Mouse (Mus musculus) thymus, postnatal 14 days (tissue): ENCODE results near the gene Tubb2a.

Experiments used
- DNase-seq: peaks from one replicate; pipeline ENCODE4 v3.0.0; 2021

The Tubb2a gene

GRCm38 (mm10) chr13:34077492-34078271 is at the start of gene Tubb2a:
Gene Tubb2a (minus strand): TSS chr13:34078007.
- DNase-seq, result peak; percentile 94

- no peak for DNase-seq
Observed at GRCm38 (mm10) chr13:34125711-34126110, 47.9 kb upstream of the Tubb2a start.

DNA sequence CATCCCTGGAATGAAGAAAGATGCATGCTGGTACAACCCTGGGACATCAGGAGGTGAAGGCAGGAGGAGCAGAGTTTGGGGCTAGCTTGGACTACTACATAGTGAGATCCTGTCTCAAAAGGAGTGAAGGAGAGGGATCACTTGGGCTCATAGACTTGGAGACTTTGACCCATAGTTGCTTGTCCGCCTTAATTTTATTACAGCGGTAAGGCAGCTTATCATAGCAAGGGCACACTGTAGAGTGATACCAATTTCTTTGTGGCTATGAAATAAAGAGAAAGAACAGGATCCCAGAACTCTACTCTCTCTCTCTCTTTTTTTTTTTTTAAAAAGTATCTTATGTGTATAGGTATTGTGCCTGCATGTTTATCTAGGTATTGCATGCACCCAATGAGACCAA is 42.7 kb upstream of the Tubb2a start:
- no peak for DNase-seq

DNA sequence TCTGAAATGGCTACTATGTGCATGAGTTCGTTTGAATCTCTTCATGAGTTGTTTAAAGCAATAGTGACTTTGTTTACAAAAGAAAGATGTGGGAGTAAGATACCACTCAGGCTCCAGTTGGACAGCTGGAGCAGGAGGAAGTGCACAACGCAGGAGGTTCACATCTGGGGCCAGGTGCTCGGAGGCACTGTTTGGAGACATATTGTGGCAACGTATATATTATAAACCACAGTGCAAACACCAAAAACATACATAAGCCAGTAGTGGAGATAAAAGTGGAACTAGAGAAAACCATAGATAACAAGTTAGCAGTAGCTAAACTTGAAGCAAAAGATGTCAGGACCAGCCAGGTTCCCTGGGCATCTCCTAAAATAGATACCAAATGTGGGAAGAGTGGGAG is 41.6 kb upstream of the Tubb2a start:
- peak; percentile 66 for DNase-seq

DNA sequence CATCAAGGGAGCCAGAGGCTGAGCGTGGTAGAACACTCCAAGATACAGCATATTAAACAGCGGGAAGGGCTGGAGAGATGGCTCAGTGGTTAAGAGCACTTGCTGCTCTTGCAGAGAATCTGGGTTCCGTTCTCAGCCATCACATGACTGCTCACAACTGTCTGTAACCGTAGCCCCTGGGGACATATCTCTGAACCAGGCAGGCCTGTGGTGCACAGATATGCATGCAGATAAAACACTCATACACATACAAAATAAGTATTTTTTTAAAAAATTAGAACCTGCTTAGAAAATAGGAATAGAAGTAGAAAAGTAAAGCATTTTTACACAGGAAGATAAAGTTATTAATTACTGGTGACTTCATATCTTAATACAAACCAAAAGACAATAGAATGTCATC is 41.0 kb upstream of the Tubb2a start:
- DNase-seq, result no peak

DNA sequence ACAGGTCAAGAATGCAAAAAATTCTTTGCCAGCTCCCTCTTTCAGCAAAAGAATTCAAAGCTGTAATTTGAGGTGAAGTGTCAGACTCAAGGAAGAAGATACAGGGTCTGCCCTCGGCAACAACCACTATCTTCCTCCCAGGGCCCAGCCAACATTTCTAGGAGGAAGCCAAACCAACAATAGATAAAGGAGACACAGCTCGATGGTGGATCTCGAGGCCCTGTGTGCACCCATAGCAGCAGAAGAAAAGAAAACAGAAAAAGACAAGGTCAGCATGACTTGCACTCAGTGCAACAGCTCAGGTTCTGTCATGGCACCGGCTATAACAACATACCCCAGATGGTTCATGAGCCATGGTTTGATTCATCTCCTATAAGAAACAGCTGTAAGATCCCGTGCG is 38.7 kb upstream of the Tubb2a start:
- no peak for DNase-seq

- peak; percentile 60 for DNase-seq
Observed at GRCm38 (mm10) chr13:34114654-34115053, 36.8 kb upstream of the Tubb2a start.

DNA sequence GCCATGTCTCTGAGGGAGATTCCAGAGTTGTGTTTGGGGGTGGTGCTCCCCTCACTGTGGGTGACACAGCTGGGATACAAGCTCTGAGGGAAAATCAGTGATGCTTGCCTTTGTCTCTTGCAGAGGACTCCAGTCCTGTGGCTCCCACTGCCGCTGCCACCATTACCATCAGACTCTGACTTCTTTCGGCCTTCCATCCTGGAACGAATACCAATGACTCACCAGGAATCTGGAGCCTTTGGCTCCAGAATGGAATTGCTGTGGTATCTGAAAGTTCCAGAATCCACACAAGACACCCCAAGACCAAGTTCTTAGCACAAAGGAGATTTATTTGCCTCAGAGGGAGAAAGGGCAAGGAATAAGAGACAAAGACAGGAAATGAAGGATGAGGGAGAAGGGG is 35.3 kb upstream of the Tubb2a start:
- DNase-seq, result no peak

- DNase-seq, result no peak
Observed at GRCm38 (mm10) chr13:34112369-34113081, 34.7 kb upstream of the Tubb2a start.

DNA sequence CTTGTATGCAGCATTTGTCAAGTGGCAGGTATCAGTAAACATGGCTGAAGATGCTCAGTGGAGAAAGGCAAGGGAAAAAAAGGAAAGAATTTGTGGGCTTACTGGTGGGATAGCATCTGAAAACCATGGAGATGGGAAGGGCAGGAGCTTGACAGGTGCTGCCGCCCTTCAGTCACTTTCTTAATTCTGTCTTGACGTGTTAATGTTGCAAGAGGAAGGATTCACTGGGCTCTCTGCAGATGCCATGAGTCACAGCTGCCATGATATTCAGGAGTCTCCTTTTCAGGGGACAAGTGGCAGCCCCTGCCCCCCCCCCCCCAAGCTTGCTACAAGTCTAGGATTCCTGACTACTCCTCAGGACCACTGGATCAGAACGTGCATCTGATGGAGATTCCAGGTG is 34.1 kb upstream of the Tubb2a start:
- no peak for DNase-seq

DNA sequence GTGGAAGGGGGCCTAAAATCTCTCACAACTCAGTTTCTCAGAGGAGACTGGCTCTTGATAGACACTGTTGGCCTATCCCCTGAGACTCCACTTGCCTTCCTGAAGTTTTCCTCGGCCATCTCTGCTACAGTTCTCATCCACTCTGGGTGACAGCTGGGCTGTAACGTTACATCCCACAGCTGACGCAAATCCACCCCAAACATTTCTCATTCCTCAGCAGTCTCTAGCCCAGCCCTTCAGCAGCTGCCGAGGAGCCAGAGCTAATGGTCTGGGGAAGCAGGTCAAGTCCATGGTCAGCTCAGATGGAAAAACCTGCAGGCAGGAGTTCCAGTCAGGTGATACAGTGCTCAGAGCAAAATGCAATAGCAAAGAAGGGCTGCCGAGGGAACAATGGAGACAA is 33.2 kb upstream of the Tubb2a start:
- DNase-seq, result no peak

- no peak for DNase-seq
Observed at GRCm38 (mm10) chr13:34109677-34110058, 31.9 kb upstream of the Tubb2a start.

DNA sequence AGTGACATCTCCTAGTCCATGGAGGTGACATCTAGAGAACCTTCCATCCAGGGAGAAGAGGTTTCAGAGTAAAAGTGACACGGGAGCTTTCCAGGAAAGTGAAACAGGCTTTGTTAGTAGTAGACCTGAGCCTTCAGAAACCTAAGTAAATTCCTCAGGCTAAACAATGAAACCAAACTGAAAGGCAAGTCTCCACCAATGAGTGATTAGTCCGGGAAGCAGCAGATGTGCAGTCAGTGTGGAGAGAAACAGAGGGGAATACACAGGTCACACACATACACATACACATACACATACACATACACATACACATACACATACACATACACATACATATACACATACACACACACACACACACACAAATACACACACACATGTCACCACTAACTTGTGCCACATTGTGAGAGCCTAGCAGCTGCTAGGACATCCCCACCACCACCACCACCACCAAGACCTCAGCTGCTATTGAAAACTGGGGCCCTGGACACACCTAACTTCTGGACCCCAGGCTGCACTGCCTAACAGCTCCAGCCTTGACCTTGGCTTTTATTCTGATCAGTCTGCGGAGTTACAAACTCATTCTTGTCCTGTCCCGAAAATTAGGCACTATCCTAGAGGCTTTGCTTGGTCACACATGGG is 31.3 kb upstream of the Tubb2a start:
- DNase-seq, result no peak

DNA sequence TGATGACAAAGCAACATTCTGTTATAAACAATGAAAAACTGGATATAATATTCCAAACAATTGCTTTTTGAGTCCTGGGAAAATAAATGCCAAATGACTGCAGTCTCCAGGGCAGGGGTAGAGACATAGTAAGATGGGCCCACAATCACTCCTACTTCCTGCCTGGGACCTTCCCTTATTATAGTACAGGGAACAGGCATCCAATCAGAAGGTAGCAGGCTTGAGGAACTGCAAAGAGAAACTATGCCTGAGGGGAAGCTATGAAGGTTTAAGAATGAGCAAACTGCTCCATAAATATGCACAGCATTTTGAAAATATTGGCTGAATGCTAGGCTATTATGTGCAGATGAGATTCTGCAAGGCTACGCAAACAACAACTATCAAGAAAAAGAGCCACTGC is 29.2 kb upstream of the Tubb2a start:
- DNase-seq, result no peak

DNA sequence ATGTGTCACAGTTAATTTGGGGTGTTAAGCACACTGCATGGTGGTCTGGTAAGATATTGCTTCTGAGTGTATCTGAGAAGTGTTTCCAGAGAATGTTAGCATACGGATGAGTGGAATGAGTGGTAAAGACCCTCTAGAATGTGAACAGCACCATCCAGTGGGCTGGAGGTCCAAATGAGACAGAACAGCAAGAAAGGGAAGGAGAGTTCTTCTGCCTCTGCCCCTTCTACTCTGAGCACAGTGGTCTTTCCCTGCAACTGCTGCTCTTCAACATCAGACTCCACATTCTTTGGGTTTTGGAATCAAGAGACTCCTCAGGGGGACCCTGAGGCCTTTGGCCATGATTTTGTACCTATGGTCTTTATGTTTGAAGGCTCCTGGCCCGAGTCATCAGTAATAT is 28.4 kb upstream of the Tubb2a start:
- DNase-seq, result no peak

- no peak for DNase-seq
Observed at GRCm38 (mm10) chr13:34105364-34105763, 27.6 kb upstream of the Tubb2a start.

DNA sequence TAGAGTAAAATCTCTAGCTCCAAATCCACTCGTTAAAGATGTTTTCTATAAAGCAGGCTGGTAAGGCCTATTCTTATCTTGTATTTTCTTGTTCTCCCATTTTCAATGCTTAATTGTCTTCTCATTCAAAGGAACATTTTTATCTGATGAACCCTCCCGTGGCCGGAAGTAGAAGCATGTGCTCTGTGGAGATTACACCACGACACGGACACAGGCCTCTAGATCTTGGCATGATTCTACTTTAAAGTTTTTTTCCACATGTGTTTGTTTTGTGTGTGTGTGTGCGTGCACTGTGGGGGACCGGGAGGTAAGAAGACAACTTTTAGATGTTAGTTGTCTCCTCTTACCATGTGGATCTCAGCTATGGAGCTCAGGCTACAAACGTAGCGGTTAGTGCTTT is 24.1 kb upstream of the Tubb2a start:
- no peak for DNase-seq

GRCm38 (mm10) chr13:34101247-34101646 is 23.4 kb upstream of the Tubb2a start:
- no peak for DNase-seq

DNA sequence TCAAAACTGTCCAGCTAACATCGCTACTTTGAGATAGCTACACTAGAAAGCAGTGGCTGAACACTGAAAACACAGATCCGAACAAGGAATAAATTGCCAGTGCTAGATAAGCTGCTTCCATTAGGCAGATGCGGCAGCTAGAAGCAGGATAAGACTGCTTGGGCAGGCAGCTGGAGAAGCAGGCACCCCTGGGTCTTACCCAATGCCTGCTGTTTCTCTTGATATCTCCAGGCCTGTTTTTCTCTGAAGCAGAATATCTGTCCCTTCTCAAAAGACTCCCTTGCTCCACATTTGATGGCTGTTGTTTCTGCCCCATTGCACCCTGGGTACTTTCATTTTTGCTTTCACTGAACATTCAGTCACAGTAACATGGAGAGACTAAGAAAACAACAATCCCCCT is 22.9 kb upstream of the Tubb2a start:
- DNase-seq, result no peak

GRCm38 (mm10) chr13:34097086-34097485 is 19.3 kb upstream of the Tubb2a start:
- no peak for DNase-seq

GRCm38 (mm10) chr13:34096455-34096854 is 18.6 kb upstream of the Tubb2a start:
- no peak for DNase-seq

DNA sequence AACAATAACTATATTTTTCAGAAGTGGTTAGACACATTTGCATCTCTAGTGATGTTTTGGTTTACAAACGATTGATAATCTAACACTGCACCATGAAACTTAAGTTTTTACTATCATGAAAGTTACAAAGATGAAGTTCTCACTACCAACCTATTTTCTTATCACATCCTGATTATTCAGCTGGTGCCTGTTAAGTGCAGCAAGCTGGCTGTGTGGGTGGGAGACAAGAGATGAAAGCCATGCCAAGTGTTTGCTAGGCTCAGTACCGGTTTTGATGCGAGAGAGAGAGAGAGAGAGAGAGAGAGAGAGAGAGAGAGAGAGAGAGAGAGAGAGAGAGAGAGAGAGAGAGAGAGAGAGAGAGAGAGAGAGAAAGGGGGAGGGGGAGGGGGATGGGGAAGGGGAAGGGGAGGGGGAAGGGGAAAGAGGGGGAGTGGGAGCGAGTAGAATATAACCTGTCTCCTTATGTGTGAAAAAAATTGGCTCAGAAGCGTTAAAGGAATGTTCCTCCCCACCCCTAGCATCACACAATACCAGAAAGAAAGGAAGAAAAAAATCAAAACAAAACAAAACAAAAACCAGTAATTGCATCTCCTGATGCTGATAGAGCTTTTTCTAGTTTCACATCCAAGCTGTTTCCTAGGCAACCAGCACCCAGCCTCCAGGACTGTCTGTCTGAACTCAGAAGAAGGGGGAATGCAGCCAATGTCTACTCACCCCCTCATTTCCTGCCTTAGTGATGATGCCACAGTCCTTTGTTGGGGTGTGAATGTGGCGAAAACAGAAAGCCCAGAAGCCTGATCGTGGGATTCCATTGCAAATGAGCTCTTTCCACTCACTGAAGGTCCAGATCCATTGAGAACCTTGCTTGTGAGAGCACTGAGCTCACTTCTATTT is 18.0 kb upstream of the Tubb2a start:
- peak; percentile 47 for DNase-seq

GRCm38 (mm10) chr13:34089358-34089757 is 11.6 kb upstream of the Tubb2a start:
- DNase-seq, result no peak
